Mouse (Mus musculus): ENCODE data around the gene Atp2a2. TPM values are rescaled to one million over a fixed set of nuclear protein-coding genes. Genes with fewer than 3 reads are reported as not detected.

Gene Atp2a2
- polyA plus RNA-seq, 1 experiment from 2014 or later: 37.4 TPM

GRCm38 (mm10) chr5:122453188-122453587 is 48.8 kb downstream of the Atp2a2 start:
- H3K36me3 ChIP-seq (replicated peaks; ENCODE audit: control insufficient read depth, insufficient read depth, low read depth, low read length): peaks cover 21% of the 10 kb centered on the region

GRCm38 (mm10) chr5:122452194-122452593 is 49.8 kb downstream of the Atp2a2 start:
- H3K9ac ChIP-seq (replicated peaks; ENCODE audit: low read length): no peak overlapping the region
- no peaks in the 10 kb centered on the region for H3K9me3 ChIP-seq (replicated peaks; ENCODE audit: control insufficient read depth, low read length)
- H3K36me3 ChIP-seq (replicated peaks; ENCODE audit: control insufficient read depth, insufficient read depth, low read depth, low read length): peaks cover 17% of the 10 kb centered on the region
- ATAC-seq (replicated peaks; ENCODE audit: insufficient number of reproducible peaks, low FRiP score, low TSS enrichment, low read depth): no peak
- H3K4me2 ChIP-seq (ENCODE audit: low read depth, low read length): no peak overlapping the region
- no peaks in the 10 kb centered on the region for H3K4me1 ChIP-seq (ENCODE audit: control insufficient read depth, insufficient read depth, low read length)
- 82% methylated on average over 7 of the region's 7 CpGs for WGBS
- no peak overlapping the region for H3K27ac ChIP-seq (replicated peaks; ENCODE audit: low read depth, low read length)
- H3K27me3 ChIP-seq (ENCODE audit: control insufficient read depth, insufficient read depth, low read length): no peaks in the 10 kb centered on the region
- DNase-seq (ENCODE audit: low spot score): no peak
- no peak overlapping the region for H3K4me3 ChIP-seq (ENCODE audit: low read depth, low read length)

More at GRCm38 (mm10) chr5:122453188-122453587, 48.8 kb downstream of the Atp2a2 start:
- Histone ChIP-seq H3K9me3 (replicated peaks; ENCODE audit: control insufficient read depth, low read length) (no peaks in the 10 kb centered on the region), H3K4me3 (ENCODE audit: low read depth, low read length) (no peak overlapping the region), H3K27me3 (ENCODE audit: control insufficient read depth, insufficient read depth, low read length) (no peaks in the 10 kb centered on the region), H3K4me2 (ENCODE audit: low read depth, low read length) (no peak overlapping the region), H3K4me1 (ENCODE audit: control insufficient read depth, insufficient read depth, low read length) (no peaks in the 10 kb centered on the region), H3K27ac (replicated peaks; ENCODE audit: low read depth, low read length) (no peak overlapping the region), H3K9ac (replicated peaks; ENCODE audit: low read length) (no peak overlapping the region)
- ATAC-seq (replicated peaks; ENCODE audit: insufficient number of reproducible peaks, low FRiP score, low TSS enrichment, low read depth): no peak
- DNase-seq (ENCODE audit: low spot score): no peak
- 88% methylated on average over 6 of the region's 6 CpGs for WGBS

GRCm38 (mm10) chr5:122451324-122451723 is 50.7 kb downstream of the Atp2a2 start:
- H3K27me3 ChIP-seq (ENCODE audit: control insufficient read depth, insufficient read depth, low read length): no peaks in the 10 kb centered on the region
- H3K4me1 ChIP-seq (ENCODE audit: control insufficient read depth, insufficient read depth, low read length): no peaks in the 10 kb centered on the region
- no peaks in the 10 kb centered on the region for H3K9me3 ChIP-seq (replicated peaks; ENCODE audit: control insufficient read depth, low read length)
- 91% methylated on average over 5 of the region's 5 CpGs for WGBS
- no peak overlapping the region for H3K27ac ChIP-seq (replicated peaks; ENCODE audit: low read depth, low read length)
- DNase-seq (ENCODE audit: low spot score) (no peak), ATAC-seq (replicated peaks; ENCODE audit: insufficient number of reproducible peaks, low FRiP score, low TSS enrichment, low read depth) (no peak)
- H3K36me3 ChIP-seq (replicated peaks; ENCODE audit: control insufficient read depth, insufficient read depth, low read depth, low read length): peaks cover 17% of the 10 kb centered on the region
- no peak overlapping the region for H3K4me2 ChIP-seq (ENCODE audit: low read depth, low read length)
- no peak overlapping the region for H3K4me3 ChIP-seq (ENCODE audit: low read depth, low read length)
- no peak overlapping the region for H3K9ac ChIP-seq (replicated peaks; ENCODE audit: low read length)

- Histone ChIP-seq H3K4me3 (ENCODE audit: low read depth, low read length) (no peak overlapping the region), H3K9me3 (replicated peaks; ENCODE audit: control insufficient read depth, low read length) (no peaks in the 10 kb centered on the region), H3K36me3 (replicated peaks; ENCODE audit: control insufficient read depth, insufficient read depth, low read depth, low read length) (peaks cover 15% of the 10 kb centered on the region), H3K27me3 (ENCODE audit: control insufficient read depth, insufficient read depth, low read length) (no peaks in the 10 kb centered on the region), H3K4me1 (ENCODE audit: control insufficient read depth, insufficient read depth, low read length) (no peaks in the 10 kb centered on the region), H3K9ac (replicated peaks; ENCODE audit: low read length) (no peak overlapping the region), H3K27ac (replicated peaks; ENCODE audit: low read depth, low read length) (no peak overlapping the region), H3K4me2 (ENCODE audit: low read depth, low read length) (no peak overlapping the region)
- DNase-seq (ENCODE audit: low spot score) (no peak), ATAC-seq (replicated peaks; ENCODE audit: insufficient number of reproducible peaks, low FRiP score, low TSS enrichment, low read depth) (no peak)
- WGBS: 75% methylated on average over 5 of the region's 5 CpGs
Measured at GRCm38 (mm10) chr5:122450913-122451317, 51.1 kb downstream of the Atp2a2 start.

GRCm38 (mm10) chr5:122449946-122450345 is 52.1 kb downstream of the Atp2a2 start:
- 62% methylated on average over 7 of the region's 7 CpGs for WGBS
- Histone ChIP-seq H3K4me1 (ENCODE audit: control insufficient read depth, insufficient read depth, low read length) (no peaks in the 10 kb centered on the region), H3K9me3 (replicated peaks; ENCODE audit: control insufficient read depth, low read length) (no peaks in the 10 kb centered on the region), H3K9ac (replicated peaks; ENCODE audit: low read length) (no peak overlapping the region), H3K27me3 (ENCODE audit: control insufficient read depth, insufficient read depth, low read length) (no peaks in the 10 kb centered on the region), H3K4me3 (ENCODE audit: low read depth, low read length) (no peak overlapping the region), H3K36me3 (replicated peaks; ENCODE audit: control insufficient read depth, insufficient read depth, low read depth, low read length) (peaks cover 16% of the 10 kb centered on the region), H3K4me2 (ENCODE audit: low read depth, low read length) (no peak overlapping the region), H3K27ac (replicated peaks; ENCODE audit: low read depth, low read length) (no peak overlapping the region)
- ATAC-seq (replicated peaks; ENCODE audit: insufficient number of reproducible peaks, low FRiP score, low TSS enrichment, low read depth) (no peak), DNase-seq (ENCODE audit: low spot score) (no peak)

- DNase-seq (ENCODE audit: low spot score) (no peak), ATAC-seq (replicated peaks; ENCODE audit: insufficient number of reproducible peaks, low FRiP score, low TSS enrichment, low read depth) (no peak)
- Histone ChIP-seq H3K4me2 (ENCODE audit: low read depth, low read length) (no peak overlapping the region), H3K36me3 (replicated peaks; ENCODE audit: control insufficient read depth, insufficient read depth, low read depth, low read length) (peaks cover 16% of the 10 kb centered on the region), H3K4me3 (ENCODE audit: low read depth, low read length) (no peak overlapping the region), H3K27ac (replicated peaks; ENCODE audit: low read depth, low read length) (no peak overlapping the region), H3K9me3 (replicated peaks; ENCODE audit: control insufficient read depth, low read length) (no peaks in the 10 kb centered on the region), H3K9ac (replicated peaks; ENCODE audit: low read length) (no peak overlapping the region), H3K4me1 (ENCODE audit: control insufficient read depth, insufficient read depth, low read length) (no peaks in the 10 kb centered on the region), H3K27me3 (ENCODE audit: control insufficient read depth, insufficient read depth, low read length) (no peaks in the 10 kb centered on the region)
- WGBS: 80% methylated on average over 5 of the region's 5 CpGs
Measured at GRCm38 (mm10) chr5:122448869-122449268, 53.2 kb downstream of the Atp2a2 start.

GRCm38 (mm10) chr5:122447857-122448256 is 54.2 kb downstream of the Atp2a2 start:
- Histone ChIP-seq H3K27ac (replicated peaks; ENCODE audit: low read depth, low read length) (no peak overlapping the region), H3K4me2 (ENCODE audit: low read depth, low read length) (no peak overlapping the region), H3K4me1 (ENCODE audit: control insufficient read depth, insufficient read depth, low read length) (no peaks in the 10 kb centered on the region), H3K9me3 (replicated peaks; ENCODE audit: control insufficient read depth, low read length) (no peaks in the 10 kb centered on the region), H3K36me3 (replicated peaks; ENCODE audit: control insufficient read depth, insufficient read depth, low read depth, low read length) (peaks cover 15% of the 10 kb centered on the region), H3K9ac (replicated peaks; ENCODE audit: low read length) (no peak overlapping the region), H3K27me3 (ENCODE audit: control insufficient read depth, insufficient read depth, low read length) (no peaks in the 10 kb centered on the region), H3K4me3 (ENCODE audit: low read depth, low read length) (no peak overlapping the region)
- no peak for ATAC-seq (replicated peaks; ENCODE audit: insufficient number of reproducible peaks, low FRiP score, low TSS enrichment, low read depth)
- DNase-seq (ENCODE audit: low spot score): no peak
- 93% methylated on average over 8 of the region's 8 CpGs for WGBS

- H3K4me1 ChIP-seq (ENCODE audit: control insufficient read depth, insufficient read depth, low read length): no peaks in the 10 kb centered on the region
- ATAC-seq (replicated peaks; ENCODE audit: insufficient number of reproducible peaks, low FRiP score, low TSS enrichment, low read depth) (no peak), DNase-seq (ENCODE audit: low spot score) (no peak)
- 90% methylated on average over 11 of the region's 11 CpGs for WGBS
- no peak overlapping the region for H3K9ac ChIP-seq (replicated peaks; ENCODE audit: low read length)
- H3K4me3 ChIP-seq (ENCODE audit: low read depth, low read length): no peak overlapping the region
- H3K4me2 ChIP-seq (ENCODE audit: low read depth, low read length): no peak overlapping the region
- H3K9me3 ChIP-seq (replicated peaks; ENCODE audit: control insufficient read depth, low read length): no peaks in the 10 kb centered on the region
- H3K27me3 ChIP-seq (ENCODE audit: control insufficient read depth, insufficient read depth, low read length): no peaks in the 10 kb centered on the region
- H3K36me3 ChIP-seq (replicated peaks; ENCODE audit: control insufficient read depth, insufficient read depth, low read depth, low read length): peaks cover 22% of the 10 kb centered on the region
- no peak overlapping the region for H3K27ac ChIP-seq (replicated peaks; ENCODE audit: low read depth, low read length)
Measured at GRCm38 (mm10) chr5:122445051-122445610, 56.9 kb downstream of the Atp2a2 start.
